Mouse (Mus musculus) cerebellum, postnatal 14 days (tissue): ENCODE measurements at regions not wholly inside any gene's neighbourhood (a gene's known extent, or its start where the extent isn't known, plus 50 kb on each side); places are given as distances from the start of the nearest gene placed in this dataset.

ENCODE experiments used
- DNase-seq, 2 experiments: peaks; one replicate each; pipeline ENCODE4 v3.0.0; 2021; ENCODE audit warnings: mixed read lengths in 2 of 2

DNA sequence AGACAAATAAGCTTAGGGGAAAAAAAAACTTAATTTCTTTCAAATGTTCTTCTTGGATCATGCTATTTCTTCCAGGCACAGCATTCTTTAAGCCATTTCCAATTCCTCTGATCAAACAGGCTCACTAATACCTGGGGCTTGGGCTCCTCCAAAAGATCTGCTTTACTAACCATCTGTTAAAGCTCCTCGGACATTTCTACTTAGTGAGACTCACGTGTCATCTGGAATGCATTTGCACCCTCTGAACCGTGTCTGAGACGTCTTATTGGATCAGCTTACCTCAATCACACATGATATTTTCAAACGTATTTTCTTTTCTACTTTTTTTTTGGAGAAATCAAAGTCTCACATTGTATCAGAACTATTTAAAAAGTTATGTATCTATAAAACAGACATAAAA is 132.4 kb downstream of the Npr3 start:
- DNase-seq = no peak

DNA sequence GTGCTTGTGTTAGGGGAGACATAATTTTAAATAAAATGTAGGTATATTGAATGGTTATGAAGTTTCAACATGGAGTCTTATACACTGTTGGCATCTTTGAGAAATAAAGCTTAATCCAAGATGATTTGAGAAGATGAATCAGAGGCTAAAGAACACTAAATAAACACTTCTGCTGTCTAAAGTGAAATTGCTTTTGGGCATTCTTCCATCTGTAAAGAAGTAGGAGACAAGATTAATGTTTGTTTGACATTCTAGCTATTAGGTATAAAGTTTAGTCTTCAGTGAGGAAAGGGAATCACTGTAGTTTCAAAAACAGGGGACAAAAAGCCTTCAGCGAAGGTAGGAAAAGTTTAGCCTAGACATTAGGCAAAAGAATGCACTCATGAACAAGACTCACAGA is 136.5 kb downstream of the Npr3 start:
- no peak for DNase-seq

DNA sequence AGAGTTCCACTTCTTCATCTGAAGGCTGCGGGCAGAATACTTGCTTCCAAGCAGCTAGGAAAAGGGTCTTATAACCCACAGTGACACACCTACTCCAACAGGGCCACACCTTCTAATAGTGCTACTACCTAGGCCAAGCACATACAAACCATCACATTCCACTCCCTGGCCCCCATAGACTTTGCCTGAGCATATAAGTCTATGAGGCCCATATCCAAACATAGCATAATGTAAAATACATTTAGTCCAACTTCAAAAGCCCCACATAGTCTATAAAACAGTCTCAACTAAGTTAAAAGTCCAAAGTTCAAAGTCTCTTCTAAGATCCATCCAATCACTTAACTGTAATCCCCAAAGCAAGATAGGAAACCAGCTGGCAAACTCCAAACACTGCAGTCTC is 149.1 kb downstream of the Npr3 start:
- DNase-seq = no peak

DNA sequence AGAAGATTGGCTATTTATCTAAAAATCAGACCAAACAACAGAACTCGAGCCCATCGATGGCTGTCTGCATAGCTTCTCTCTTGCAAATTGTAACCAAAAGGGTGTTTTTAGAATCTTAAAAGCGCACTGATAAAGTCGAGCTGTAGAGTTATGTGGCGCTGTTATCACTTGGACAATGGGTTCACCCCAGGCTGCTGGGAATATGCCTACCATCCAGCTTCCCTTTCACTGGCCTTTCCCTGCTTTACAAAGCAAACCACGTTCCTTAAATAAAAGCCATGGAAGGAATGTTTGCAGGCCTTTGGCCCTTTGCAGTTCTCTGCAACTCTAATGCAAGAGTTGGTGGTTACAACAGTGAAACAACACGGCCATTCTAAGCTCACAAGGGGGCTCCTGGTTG is 150.3 kb downstream of the Npr3 start:
- no peak for DNase-seq

DNA sequence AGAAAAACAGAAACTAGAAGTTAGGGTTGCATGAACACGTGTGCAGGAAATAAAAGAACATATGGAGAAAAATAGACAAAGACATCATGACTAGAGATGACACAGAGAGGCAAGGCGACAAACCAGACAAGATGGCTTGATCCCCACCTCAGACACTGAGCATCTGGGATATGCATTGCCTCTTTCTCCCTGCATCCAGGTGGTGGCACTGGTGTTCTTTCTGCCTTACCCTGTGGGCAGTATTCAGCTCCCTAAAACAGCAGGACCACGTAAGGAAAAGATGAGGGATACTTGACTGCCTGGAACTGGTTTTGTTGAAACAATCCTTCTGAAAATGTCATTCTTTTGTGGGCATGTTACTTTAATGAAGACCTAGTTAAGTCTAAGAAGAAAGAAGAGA is 153.9 kb downstream of the Npr3 start:
- DNase-seq = peak; percentile 60 to 64

DNA sequence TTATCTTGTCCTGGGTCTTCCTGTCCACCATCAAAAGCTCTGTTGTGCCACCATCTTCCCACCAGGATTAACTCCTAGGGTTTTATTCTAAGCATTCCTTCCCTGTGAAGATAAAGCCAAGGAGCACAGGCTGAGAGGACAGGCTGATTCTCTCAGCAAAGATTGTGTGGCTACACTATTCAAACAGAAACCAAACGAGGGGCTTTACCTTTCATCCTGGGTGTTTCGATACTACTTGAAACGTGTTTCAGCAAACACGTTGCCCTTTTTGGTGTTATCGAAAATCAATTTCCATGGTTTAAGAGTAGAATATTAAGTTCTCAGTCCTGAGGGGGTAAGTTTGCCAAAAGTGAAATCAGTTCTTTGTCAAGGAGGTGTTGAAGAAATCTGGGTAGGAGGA is 156.2 kb downstream of the Npr3 start:
- DNase-seq = no peak

DNA sequence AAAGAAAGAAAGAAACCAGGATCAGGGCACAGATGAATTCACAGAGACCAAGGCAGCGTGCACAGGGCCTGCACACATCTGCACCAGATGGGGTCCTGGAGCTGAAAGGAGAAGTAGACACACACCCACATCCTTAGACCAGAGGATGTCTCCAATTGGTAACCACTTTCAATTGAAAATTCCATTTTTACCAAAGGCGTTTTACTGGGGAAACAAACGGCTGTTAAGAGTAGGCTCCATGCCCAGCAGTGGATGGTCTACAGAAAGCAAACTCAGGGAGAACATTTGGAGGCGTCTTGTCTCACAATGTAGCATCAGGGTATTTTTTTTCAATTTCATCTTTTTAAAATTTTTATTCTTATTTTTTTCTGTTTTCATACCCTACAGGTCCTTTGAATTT is 157.6 kb downstream of the Npr3 start:
- no peak for DNase-seq

DNA sequence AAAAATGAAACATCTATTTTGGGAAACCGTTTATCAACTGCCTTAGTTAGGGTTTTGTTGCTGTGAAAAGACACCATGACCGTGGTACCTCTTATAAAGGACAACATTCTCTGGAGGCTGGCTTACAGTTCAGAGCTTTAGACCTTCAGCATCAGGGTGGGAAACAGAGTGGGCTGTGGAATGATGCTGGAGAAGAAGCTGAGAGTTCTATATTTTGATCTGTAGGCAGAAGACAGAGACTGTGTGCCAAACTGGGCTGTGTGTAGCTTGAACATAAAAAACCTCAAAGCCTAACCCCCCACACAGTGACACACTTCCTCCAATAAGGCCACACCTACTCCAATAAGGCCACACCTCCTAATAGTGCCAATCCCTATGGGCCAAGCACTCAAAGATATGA is 158.8 kb downstream of the Npr3 start:
- no peak for DNase-seq

DNA sequence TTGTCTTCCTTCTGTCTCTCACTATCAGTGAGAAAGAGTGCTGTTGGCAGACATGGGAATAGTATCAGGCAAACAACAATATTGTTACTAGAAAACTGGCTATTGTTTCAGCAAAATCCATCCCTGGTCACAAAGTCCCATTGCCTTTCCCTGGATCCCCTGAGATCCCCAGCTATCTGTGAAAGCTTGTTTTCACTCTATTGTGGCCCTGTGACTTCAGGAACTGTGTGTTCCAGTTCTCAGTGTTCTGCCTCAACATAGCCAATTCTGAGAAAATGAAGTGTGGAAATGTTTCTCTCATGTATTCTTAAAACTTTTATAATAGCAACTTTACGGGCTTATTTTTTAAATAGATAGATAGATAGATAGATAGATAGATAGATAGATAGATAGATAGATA is 160.3 kb downstream of the Npr3 start:
- no peak for DNase-seq

DNA sequence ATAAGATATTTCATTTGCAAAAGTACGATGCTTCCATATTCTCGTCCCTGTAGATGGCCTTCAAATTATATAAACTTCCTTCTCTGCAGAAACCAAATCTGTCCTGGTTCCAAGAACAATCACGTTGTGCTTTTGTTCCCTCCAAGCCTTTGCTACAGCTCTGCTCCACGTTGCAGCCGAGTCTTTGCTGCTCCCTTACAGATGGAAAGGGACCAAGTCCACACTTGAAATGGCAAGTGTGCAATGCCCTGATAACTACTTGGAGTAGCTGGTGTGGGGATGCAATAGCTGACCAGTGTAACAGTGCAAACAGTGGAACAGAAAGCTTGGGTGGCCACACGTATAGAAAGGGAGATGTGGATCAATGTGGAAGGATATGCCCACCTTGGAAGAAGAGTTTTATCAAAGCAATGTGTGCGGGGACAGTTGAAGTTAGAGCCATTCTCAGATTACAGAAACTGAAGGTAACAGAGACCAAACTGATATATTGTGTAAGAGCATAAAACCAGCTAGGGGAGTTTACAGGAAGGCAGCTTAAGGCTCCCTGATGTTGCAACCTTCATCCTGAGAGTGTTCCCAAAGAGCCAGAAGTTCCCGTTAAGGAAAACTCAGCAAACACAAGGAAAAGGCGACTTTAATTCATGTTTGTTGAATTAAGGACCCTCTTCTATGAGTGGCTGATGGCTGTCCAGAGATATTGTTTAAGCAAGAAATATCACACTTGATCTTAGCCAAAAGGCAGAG is 161.3 kb downstream of the Npr3 start:
- DNase-seq = no peak

DNA sequence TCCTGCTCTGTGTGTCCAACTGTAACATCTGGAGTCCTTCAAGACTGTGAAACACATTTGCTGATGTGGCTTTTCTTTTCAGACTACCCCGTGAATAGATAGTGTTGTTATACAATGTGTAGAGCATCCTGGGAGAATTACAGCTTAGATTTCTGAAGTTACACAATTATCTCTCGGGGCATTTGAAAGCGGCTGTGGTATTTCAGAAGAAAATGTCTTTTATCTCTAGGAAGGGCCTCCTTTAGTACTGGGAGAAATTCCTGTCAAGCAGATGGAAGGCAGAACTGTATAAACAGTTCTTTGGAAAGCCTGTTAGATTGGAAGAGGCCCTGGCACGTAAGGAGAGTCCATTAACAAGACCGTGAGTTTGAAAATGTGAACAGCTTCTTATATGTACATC is 162.2 kb downstream of the Npr3 start:
- no peak for DNase-seq

DNA sequence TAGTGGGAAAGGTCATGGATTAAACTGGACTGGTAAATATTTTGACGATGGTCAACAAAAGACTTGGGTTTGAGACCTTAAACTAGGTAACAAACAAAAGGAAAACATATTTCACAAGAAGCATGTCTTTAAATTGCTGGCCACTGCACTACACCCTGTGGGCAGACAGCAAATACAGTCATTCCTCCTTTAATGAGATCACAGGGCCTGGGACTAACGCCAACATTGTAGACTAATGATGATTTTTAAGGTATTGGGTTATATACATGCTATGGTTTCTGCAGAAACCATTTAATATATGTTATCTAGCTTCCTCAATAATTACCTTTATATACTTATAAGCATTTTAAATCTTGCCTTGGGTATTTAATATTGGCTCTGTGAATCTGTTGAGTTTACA is 162.8 kb downstream of the Npr3 start:
- DNase-seq = no peak

DNA sequence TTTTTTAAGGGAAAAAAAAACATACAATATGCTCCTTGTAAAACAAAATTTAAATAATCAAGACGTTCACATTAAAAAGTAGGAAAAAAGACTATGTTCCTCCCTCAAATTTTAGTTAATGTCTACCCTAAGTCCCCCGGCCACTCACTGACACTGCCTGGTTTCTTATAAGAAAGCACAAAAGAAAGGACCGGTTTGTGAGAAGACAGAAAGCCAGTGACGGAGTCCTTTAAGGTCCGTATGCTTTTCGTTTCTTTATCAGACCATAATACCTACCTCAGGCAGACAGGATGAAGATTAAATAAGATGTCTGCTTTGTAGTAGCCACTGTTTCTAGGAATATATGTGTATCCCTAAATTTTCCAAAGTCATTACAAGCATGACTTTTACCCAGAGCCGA is 164.3 kb downstream of the Npr3 start:
- DNase-seq = no peak

DNA sequence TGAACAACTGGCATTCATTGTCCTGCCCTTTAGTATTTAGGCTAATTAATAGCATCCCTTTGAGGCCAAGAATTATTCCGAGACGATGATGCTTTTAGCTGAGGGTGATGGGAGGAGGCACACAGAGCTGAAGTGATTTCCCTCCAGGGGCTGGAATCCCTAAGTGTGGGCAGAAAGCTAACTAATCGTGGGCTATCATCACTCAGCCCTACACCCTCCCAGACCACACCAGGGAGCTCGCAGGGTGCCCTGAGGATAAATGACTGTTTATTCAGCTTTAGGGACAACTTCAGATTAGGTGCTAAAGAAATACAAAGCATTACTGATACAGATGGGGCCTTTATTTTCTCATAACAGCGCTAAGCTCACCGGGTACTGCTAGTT is 164.7 kb downstream of the Npr3 start:
- no peak for DNase-seq

DNA sequence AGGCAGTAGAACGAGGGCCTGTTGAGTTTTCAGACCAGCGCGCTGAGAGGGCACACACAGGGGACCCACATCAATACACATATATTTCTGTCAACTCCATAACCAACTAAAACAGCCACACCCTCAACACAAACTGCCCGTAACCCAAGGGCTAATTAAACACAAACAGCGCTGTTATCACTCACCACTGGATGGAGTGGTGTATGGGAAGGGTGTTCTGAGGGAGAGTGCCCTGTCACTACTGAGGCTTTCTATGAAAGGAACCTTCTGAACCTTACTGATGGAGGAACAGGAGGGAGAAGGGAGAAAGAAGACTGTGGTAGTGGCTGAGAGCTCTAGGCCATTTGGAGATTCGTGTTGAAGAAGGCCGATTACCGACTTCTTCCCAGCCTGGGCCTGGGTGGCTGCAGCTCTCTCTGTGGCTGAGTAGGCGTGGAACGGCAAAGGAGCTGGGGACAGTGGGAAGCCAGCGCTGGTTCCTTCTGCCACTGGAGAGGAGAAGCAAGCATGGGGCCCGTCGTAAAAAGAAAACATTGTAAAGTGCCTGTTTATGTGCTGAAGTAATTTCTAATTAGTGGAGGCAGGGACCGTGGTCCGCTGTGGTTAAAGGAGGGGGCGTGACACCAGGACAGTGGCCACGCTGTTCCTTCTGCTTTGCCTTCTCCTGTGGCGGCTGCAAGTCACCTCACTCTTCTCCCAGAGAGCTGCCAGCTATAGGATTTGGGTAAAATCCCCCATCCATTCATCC is 165.3 kb downstream of the Npr3 start:
- DNase-seq = peak in 1 of 2 experiments; percentile 2

DNA sequence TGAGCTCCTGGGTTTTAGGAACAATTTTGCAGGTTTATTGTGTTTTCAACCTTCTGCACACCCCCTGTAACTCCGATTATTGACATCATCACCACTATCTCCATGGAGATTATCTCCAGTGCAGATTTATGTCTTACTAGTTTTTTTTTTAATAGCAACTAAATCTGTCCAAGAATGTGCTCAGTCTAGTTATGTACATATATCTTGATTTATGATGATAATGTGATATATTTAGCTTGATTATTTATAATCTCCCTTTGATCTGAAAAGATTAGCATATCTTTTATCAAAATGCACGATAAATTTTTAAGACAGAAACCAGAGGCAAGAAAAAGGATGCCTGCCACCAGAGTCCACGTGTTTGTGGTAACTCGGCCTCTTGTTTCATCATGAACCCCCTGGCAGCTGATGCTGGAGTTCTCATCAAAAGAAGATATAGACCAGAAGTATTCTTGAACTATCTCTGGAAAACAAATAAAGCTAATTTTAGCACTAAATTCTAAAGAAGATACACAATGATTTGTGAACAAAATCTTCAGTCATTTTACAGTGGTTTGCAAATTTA is 169.6 kb downstream of the Npr3 start:
- no peak for DNase-seq

DNA sequence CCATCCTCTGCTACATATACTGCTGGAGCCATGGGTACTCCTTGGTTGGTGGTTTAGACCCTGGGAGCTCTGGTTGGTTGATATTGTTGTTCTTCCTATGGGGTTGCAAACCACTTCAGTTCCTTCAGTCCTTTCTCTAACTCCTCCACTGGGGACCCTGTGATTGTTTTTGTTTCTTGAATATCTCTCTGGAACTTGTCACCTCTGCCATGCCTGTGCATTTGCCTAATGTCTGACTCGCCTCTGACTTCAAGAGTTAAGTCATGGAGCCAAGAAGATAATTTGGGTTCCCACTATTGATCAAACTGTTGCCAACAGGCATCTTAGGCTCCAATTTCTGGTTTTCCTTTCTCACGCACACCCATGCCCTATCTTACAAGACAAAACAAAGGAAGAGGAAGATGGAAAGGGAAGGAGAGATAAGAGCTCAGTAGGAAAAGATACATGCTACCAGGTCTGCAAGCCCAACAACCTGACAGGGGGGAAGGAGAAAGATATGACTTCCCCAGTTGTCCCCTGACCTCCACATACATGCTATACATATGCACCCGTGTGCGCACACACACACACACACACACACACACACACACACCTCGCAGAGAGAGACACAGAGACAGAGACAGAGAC is 172.3 kb downstream of the Npr3 start:
- no peak for DNase-seq

DNA sequence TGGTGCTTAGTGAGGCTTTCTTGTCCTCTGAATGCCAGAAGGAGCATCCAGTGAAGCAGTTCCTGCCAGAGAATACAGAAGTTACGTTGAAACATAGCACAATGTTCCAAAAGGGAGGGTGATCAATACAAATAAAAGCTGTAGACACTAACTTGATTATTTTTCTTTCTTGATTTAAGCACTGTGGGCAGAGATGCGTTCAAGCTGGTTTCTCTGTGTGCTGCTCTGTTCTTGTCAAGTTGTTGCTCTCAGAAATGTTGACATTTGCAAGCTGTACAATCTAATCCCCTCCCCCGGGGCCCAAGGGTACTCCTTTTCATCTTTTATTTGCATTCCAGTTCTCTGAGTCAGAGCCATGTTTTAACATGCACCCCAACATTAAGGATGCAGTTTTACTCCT is 177.7 kb downstream of the Npr3 start:
- DNase-seq = no peak

DNA sequence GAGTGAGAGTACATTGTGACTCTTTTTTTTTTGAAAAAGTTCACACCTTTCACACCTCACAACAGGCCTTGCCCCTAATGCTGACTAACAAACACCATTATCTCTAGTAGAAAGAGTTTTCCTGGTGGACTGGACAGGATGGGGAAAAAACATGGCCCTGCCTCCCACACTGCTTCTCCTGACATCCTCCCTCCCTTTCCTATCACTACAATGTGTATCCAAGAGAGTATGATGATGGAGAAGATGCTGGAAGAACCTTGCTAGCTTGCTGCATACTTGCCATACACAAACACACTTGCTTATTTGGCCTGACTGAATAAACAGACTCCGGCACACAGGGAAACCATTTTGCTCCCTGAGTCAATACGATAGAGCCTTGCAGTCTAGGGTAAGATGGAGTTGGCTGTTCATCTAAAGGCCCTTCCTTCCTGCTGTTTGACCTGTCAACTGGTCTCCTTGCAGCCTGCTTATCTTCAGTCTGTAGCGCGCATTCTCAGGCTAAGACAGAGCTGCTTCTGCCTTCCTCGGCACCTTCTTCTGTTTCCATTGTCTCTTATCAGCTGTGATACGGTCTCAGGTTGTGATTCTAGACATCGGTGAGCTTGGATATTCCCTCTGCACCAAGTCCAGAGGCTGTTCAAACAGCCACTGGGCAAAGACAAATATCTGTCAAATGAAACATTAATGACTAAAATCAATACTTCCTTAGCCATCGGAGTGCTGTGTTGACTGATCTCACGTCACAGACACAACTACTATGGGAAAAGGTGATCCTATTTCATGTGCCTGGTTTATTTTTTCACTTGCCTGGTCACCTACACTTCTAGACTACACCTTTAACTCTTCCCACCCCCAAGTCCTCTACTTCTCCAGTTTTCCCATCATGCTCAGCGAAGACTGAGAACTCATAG is 181.2 kb downstream of the Npr3 start:
- no peak for DNase-seq

DNA sequence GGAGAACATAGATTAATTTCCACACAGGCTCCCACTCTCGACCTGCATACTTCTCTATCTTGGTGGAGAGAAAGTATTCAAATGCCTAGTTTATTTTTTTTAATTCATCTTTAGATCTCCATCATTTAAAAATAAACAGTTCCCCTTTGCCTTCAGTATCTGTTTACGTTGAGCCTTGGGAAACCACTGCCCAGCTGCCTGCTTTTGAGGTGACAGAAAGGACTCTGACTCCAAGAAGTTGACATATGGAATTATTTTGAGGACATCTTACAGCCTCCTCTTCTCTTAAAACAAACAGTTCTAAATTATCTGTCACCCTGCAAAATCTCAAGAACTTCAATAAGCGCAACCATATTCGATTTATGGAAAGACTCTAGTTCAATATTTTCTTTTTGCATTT is 186.4 kb downstream of the Npr3 start:
- DNase-seq = no peak

DNA sequence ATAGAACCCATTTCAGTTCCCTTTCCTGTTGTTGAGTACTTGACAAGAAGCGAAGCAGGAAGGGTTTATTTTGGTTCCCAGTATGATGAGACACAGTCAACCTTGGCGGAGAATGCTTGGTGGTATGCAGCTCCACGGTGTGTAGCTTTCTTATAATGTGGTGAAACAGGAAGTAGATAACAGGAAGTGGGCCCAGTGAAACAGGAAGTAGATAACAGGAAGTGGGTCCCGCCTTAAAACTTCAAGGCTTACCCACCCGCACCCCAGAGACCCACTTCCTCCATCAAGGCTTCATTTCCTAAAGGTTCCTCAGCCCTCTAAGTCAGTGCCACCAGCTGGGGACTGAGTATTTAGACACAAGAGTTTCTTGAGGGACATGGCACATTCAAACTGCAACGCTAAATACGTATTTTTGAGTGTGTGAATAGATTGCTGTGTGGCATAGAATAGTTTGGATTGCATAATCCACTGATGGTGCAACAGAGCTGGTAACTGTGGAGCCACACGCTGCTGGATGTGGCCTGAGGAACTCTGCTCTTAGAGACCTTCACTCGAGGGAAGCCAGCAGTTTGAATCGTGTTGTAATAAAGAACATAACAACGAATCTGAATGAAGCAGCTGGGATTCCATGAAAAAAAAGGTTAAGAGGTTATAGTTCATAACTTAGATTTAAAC is 190.8 kb downstream of the Npr3 start:
- DNase-seq = no peak
